Mouse (Mus musculus) olfactory bulb, adult 2 months (tissue): ENCODE results near the gene Emc7.

Experiments used
- CTCF ChIP-seq: fragments of 200-500 bp; IDR thresholded peaks from 2 replicates; pipeline ENCODE4 v1.5.1; 2012; ENCODE audit warnings: low read depth, mild to moderate bottlenecking, low read length, moderate library complexity; ENCODE audit not compliant: insufficient read depth
- POLR2A ChIP-seq: fragments of 200-500 bp; IDR thresholded peaks from 2 replicates; pipeline ENCODE4 v1.6.1; 2012; ENCODE audit warnings: mild to moderate bottlenecking, low read depth, low read length, moderate library complexity; ENCODE audit not compliant: insufficient read depth

DNA sequence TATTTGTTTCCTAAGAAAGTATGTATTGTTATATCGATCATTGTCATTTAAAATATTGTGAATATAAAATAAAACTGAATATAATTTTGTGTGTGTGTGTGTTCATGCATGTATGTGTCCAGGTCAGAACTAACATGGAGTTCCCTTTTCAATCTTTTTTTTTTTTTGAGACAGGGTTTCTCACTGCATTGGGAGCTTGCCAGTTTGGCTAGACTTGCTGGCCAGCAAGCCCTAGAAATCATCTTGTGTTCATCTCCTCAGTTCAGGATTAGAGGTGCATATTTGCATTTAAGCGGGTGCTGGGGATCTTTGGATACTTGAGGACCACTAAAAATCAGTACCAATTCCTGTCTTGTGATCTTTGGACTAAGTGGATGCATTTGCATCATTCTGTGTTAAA lies 17.3 kb downstream of the Emc7 start:
- TF ChIP-seq CTCF = no peak
- no peak for TF ChIP-seq POLR2A
